ENCODE assay signal across 20 mouse cellular contexts in the genomic region with DNA sequence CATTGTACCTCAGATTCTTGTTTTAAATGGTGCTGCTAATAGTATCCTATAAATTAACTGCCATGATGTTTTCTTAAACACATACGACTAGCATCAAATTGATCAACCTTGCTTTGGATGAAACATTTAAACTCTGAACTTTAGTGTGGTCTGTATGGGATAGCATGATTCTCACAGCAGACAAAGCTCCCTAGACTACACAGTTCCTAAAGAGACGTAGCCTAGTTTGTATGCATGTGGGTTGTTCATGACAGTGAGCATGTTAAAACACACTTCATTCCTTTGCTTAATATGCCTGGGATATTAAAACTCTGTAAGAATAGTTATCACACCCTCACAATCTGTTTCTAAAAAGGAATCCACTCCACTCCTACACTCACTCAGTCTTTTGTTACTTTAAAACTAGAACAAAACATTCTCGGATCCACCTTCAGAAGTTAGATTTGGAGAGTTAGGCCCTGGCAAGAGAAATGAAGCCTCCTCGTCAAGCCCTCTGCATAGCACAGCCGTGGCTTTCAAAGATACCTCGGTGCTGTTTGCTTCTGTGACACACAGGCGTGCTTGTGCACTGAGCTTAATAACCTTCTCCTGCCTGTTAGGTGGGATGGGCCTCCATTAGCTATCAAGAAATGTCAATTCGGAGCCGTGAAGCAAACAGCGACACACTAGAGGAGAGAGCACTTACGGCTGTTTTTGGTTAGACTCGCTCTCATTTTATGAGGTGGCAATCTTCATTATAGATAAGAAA. TPM values are rescaled to one million over a fixed set of nuclear protein-coding genes. Genes with fewer than 3 reads are reported as not detected.
A peak's percentile ranks its signal among the peaks of the same experiment; 100 is the strongest.
DNase-seq lines count a peak whose midpoint lies in the region; ATAC-seq and TF ChIP-seq lines count a peak whose summit lies in the region.
"Had no signal": no experiment of that assay in that cellular context is flagged by ENCODE, and none has a peak within 500 bp of the region (broad histone marks: within the 10 kb centered on the region; RNA-seq: fewer than 3 reads in every experiment).

No protein-coding gene starts in this region.

- TF ChIP-seq EP300 in CH12.LX (IDR thresholded peaks at IDR 0.05; ENCODE audit: low read length) = no peak

- TF ChIP-seq RAD21 in CH12.LX (IDR thresholded peaks at IDR 0.05; ENCODE audit: low read depth, low read length) = no peak

- no peak overlapping the region for H3K27ac ChIP-seq in CH12.LX (ENCODE audit: insufficient read depth, low read depth)
- peak overlapping the region; percentile 37 for H3K27ac ChIP-seq in embryonic facial prominence, embryonic 10.5 days (replicated peaks)
- peak overlapping the region; percentile 24; the same call in 1 of the 2 replicates for H3K27ac ChIP-seq in hindbrain, embryonic 11.5 days (ENCODE audit: low read depth, low read length)
- H3K27ac ChIP-seq in midbrain, embryonic 12.5 days (replicated peaks) = peak overlapping the region; percentile 84
- H3K27ac ChIP-seq in cerebellum, adult 2 months (ENCODE audit: insufficient read depth, low read length) = no peak overlapping the region
- H3K27ac ChIP-seq: heart, embryonic 10.5 days; liver, embryonic 14.5 days; stomach, postnatal 0 days had no signal

- in situ Hi-C loops in CH12.LX (cut with MboI; ENCODE audit: low pct_ligation_motif_present, low pct_unique_long_range_greater_than_20kb, low sequenced_read_pairs) = no loop called here

- 71% methylated on average over 12 of the region's 12 CpGs for WGBS in embryonic facial prominence, embryonic 10.5 days
- WGBS in hindbrain, embryonic 11.5 days = 69% methylated on average over 12 of the region's 12 CpGs
- 47% methylated on average over 12 of the region's 12 CpGs for WGBS in midbrain, embryonic 12.5 days
- WGBS in cerebellum, adult 2 months = 71% methylated on average over 12 of the region's 12 CpGs

- peak overlapping the region; percentile 54 for H3K9ac ChIP-seq in CH12.LX (ENCODE audit: insufficient read depth, low read depth)
- no peak overlapping the region for H3K9ac ChIP-seq in hindbrain, embryonic 11.5 days (ENCODE audit: low read depth, low read length)
- H3K9ac ChIP-seq in midbrain, embryonic 12.5 days (replicated peaks) = no peak overlapping the region
- H3K9ac ChIP-seq: liver, embryonic 14.5 days had no signal

- H3K4me1 ChIP-seq in CH12.LX (ENCODE audit: control insufficient read depth in 1 of 2, insufficient read depth in 2 of 2) = peaks cover 6 to 17% of the 10 kb centered on the region in 2 experiments; a peak in 3 of 4 replicates
- H3K4me1 ChIP-seq in embryonic facial prominence, embryonic 10.5 days = peaks cover 24% of the 10 kb centered on the region
- peaks cover 7% of the 10 kb centered on the region for H3K4me1 ChIP-seq in hindbrain, embryonic 11.5 days (replicated peaks; ENCODE audit: control insufficient read depth, insufficient read depth, low read length)
- H3K4me1 ChIP-seq in midbrain, embryonic 12.5 days = peaks cover 29% of the 10 kb centered on the region
- no peaks in the 10 kb centered on the region for H3K4me1 ChIP-seq in cerebellum, adult 2 months (ENCODE audit: control insufficient read depth, insufficient read depth, low read length)
- H3K4me1 ChIP-seq: heart, embryonic 10.5 days had no signal

- no peak for ATAC-seq in hindbrain, embryonic 11.5 days (ENCODE audit: low FRiP score)
- peak; percentile 58; the same call in 1 of the 2 replicates for ATAC-seq in midbrain, embryonic 12.5 days (ENCODE audit: low FRiP score, low read depth)
- ATAC-seq in erythroblast, adult 5-6 weeks (replicated peaks; ENCODE audit: low FRiP score, poor library complexity, severe bottlenecking) = no peak

- H3K4me2 ChIP-seq in CH12.LX (ENCODE audit: insufficient read depth, low read depth, poor library complexity, severe bottlenecking) = 0 out of 2 replicates have a peak overlapping the region, but pooled peaks have one; percentile 50
- H3K4me2 ChIP-seq in hindbrain, embryonic 11.5 days (replicated peaks; ENCODE audit: low read depth, low read length) = no peak overlapping the region
- peak overlapping the region; percentile 15; the same call in 1 of the 2 replicates for H3K4me2 ChIP-seq in midbrain, embryonic 12.5 days (replicated peaks)

- no peak overlapping the region for H3K4me3 ChIP-seq in CH12.LX (replicated peaks in 1 of 3; ENCODE audit: low read depth in 2 of 3, low read length in 2 of 3, poor library complexity in 1 of 3)
- H3K4me3 ChIP-seq in embryonic facial prominence, embryonic 10.5 days = no peak overlapping the region
- H3K4me3 ChIP-seq in hindbrain, embryonic 11.5 days (ENCODE audit: low read depth, low read length) = no peak overlapping the region
- H3K4me3 ChIP-seq in midbrain, embryonic 12.5 days = no peak overlapping the region
- no peak overlapping the region for H3K4me3 ChIP-seq in cerebellum, adult 2 months (replicated peaks; ENCODE audit: insufficient read depth, low read depth, low read length)
- H3K4me3 ChIP-seq: heart, embryonic 10.5 days had no signal

- TF ChIP-seq POLR2A in CH12.LX (IDR thresholded peaks at IDR 0.05; ENCODE audit: low read depth, low read length) = no peak
- TF ChIP-seq POLR2A in cerebellum, adult 2 months (IDR thresholded peaks at IDR 0.05; ENCODE audit: borderline replicate concordance, insufficient read depth, low read length) = no peak

- TF ChIP-seq CTCF in CH12.LX (conservative IDR thresholded peaks at IDR 0.05 in 1 of 2, IDR thresholded peaks at IDR 0.05 in 1 of 2; ENCODE audit: low read depth in 2 of 2, low read length in 2 of 2) = no peak
- TF ChIP-seq CTCF in cerebellum, adult 2 months (IDR thresholded peaks at IDR 0.05; ENCODE audit: borderline replicate concordance, insufficient read depth, low read depth, low read length) = no peak

- H3K79me2 ChIP-seq in CH12.LX (replicated peaks; ENCODE audit: control insufficient read depth, extremely low read depth, insufficient read depth, poor library complexity, severe bottlenecking) = no peaks in the 10 kb centered on the region

- DNase-seq in CH12.LX (ENCODE audit: extremely low read depth) = no peak
- DNase-seq in embryonic facial prominence, embryonic 10.5 days (ENCODE audit: low spot score) = no peak
- DNase-seq in hindbrain, embryonic 11.5 days (ENCODE audit: low spot score) = no peak
- no peak for DNase-seq in cerebellum, adult 11 months
- DNase-seq in cerebellum, adult 2 months = no peak
- DNase-seq: cerebellum, adult 8-10 months; heart, postnatal 4 days; kidney, adult 9 months; lung, postnatal 14 days had no signal

- no peaks in the 10 kb centered on the region for H3K9me3 ChIP-seq in CH12.LX (replicated peaks; ENCODE audit: low read length)
- H3K9me3 ChIP-seq in embryonic facial prominence, embryonic 10.5 days = no peaks in the 10 kb centered on the region
- no peaks in the 10 kb centered on the region for H3K9me3 ChIP-seq in hindbrain, embryonic 11.5 days (ENCODE audit: control insufficient read depth, low read length)
- H3K9me3 ChIP-seq in midbrain, embryonic 12.5 days = no peaks in the 10 kb centered on the region
- H3K9me3 ChIP-seq: heart, embryonic 10.5 days had no signal

- dilution Hi-C loops in CH12.LX (cut with MboI; ENCODE audit: extremely low pct_ligation_motif_present, extremely low pct_unique_long_range_greater_than_20kb, low sequenced_read_pairs) = no loop called here

- H3K27me3 ChIP-seq in CH12.LX (replicated peaks) = no peaks in the 10 kb centered on the region
- H3K27me3 ChIP-seq in embryonic facial prominence, embryonic 10.5 days (replicated peaks; ENCODE audit: low read depth, poor library complexity, severe bottlenecking) = no peaks in the 10 kb centered on the region
- H3K27me3 ChIP-seq in hindbrain, embryonic 11.5 days (ENCODE audit: control insufficient read depth, insufficient read depth, low read length) = no peaks in the 10 kb centered on the region
- no peaks in the 10 kb centered on the region for H3K27me3 ChIP-seq in midbrain, embryonic 12.5 days
- no peaks in the 10 kb centered on the region for H3K27me3 ChIP-seq in cerebellum, adult 2 months (ENCODE audit: control insufficient read depth, insufficient read depth, low read length)

- H3K36me3 ChIP-seq in CH12.LX (replicated peaks in 1 of 2; ENCODE audit: control insufficient read depth in 1 of 2, insufficient read depth in 1 of 2, low read length in 1 of 2) = no peaks in the 10 kb centered on the region
- no peaks in the 10 kb centered on the region for H3K36me3 ChIP-seq in embryonic facial prominence, embryonic 10.5 days (replicated peaks)
- no peaks in the 10 kb centered on the region for H3K36me3 ChIP-seq in hindbrain, embryonic 11.5 days (ENCODE audit: control insufficient read depth, insufficient read depth, low read length)
- H3K36me3 ChIP-seq in midbrain, embryonic 12.5 days = no peaks in the 10 kb centered on the region
- H3K36me3 ChIP-seq: heart, embryonic 10.5 days had no signal

TF ChIP-seq in CH12.LX, 34 proteins besides CTCF, POLR2A, EP300 and RAD21:
- no peak for TF ChIP-seq ZMIZ1 (IDR thresholded peaks at IDR 0.05; ENCODE audit: low read depth, low read length)
- no peak for TF ChIP-seq ELF1 (IDR thresholded peaks at IDR 0.05; ENCODE audit: low read depth, low read length)
- TF ChIP-seq MAZ (IDR thresholded peaks at IDR 0.05; ENCODE audit: low read depth, low read length) = no peak
- TF ChIP-seq HCFC1 (IDR thresholded peaks at IDR 0.05; ENCODE audit: low read depth, low read length) = no peak
- no peak for TF ChIP-seq NELFE (IDR thresholded peaks at IDR 0.05; ENCODE audit: low read depth, low read length)
- no peak for TF ChIP-seq MAX (IDR thresholded peaks at IDR 0.05; ENCODE audit: low read length)
- TF ChIP-seq CHD1 (IDR thresholded peaks at IDR 0.05; ENCODE audit: low read depth, low read length) = no peak
- no peak for TF ChIP-seq MAFK (IDR thresholded peaks at IDR 0.05; ENCODE audit: insufficient replicate concordance, low read length)
- TF ChIP-seq USF1 (IDR thresholded peaks at IDR 0.05; ENCODE audit: low read depth, low read length) = no peak
- no peak for TF ChIP-seq ZNF384 (IDR thresholded peaks at IDR 0.05; ENCODE audit: low read depth, low read length)
- TF ChIP-seq PAX5 (IDR thresholded peaks at IDR 0.05; ENCODE audit: low read length) = no peak

RNA-seq across cellular contexts. Expression of gene Gm39653, which starts 41.7 kb away (rescaled TPM):
- not detected in 2 replicates for total RNA-seq in CH12.LX (2012; rRNA removed)
- not detected in 2 replicates for total RNA-seq in CH12.LX (2014; rRNA removed)
- not detected in 2 replicates for polyA plus RNA-seq in CH12.LX (2012; ENCODE audit: insufficient read length, low read depth)
- polyA plus RNA-seq in embryonic facial prominence, embryonic 10.5 days (2016; fragmentation: Nextera tagmentation; extraction: Ambion mirVana) = not detected in 2 replicates
- polyA plus RNA-seq in hindbrain, embryonic 11.5 days (2014; fragmentation: Nextera tagmentation; extraction: Ambion mirVana) = not detected in 2 replicates
- not detected in 2 replicates for polyA plus RNA-seq in midbrain, embryonic 12.5 days (2016; fragmentation: Nextera tagmentation; extraction: Ambion mirVana)
- not detected in 2 replicates for total RNA-seq in erythroblast, adult 5-6 weeks (2015; ENCODE audit: low replicate concordance)
- total RNA-seq in erythroblast, adult 5-6 weeks (2017; ENCODE audit: low replicate concordance) = not detected in 2 replicates
- not detected in 2 replicates for polyA plus RNA-seq in cerebellum, adult 2 months (2012; rRNA removed)
- total RNA-seq: adrenal gland, postnatal 4 days; gastrocnemius, adult 18-20 months; heart, postnatal 4 days; layer of hippocampus, adult 8-10 months had no signal
- polyA plus RNA-seq: heart, embryonic 10.5 days; limb, embryonic 11.5 days; liver, embryonic 14.5 days; neural tube, embryonic 14.5 days; spleen, adult 2 months; stomach, postnatal 0 days had no signal

Comparison
In these comparisons a context has a peak if more than half of its experiments do, and no peak if none do; other contexts are left out.
1. H3K27ac ChIP-seq: peak in embryonic facial prominence, embryonic 10.5 days (single experiment), hindbrain, embryonic 11.5 days (single experiment) and midbrain, embryonic 12.5 days (single experiment); none in CH12.LX (single experiment) and cerebellum, adult 2 months (single experiment).